Mouse (Mus musculus) hindbrain, embryonic 10.5 days (tissue): ENCODE measurements around the gene Vmn1r67. TPM values are rescaled to one million over a fixed set of nuclear protein-coding genes. Genes with fewer than 3 reads are reported as not detected.

Experiments
- DNase-seq: peaks from one replicate; pipeline ENCODE4 v3.0.0-alpha.2; 2017; ENCODE audit warnings: low spot score
- H3K27ac ChIP-seq: fragments of 300-500 bp; sonication (generic); 2 replicates; pipeline ENCODE4 v1.5.1; 2016; ENCODE audit warnings: mild to moderate bottlenecking, moderate library complexity
- H3K27me3 ChIP-seq: fragments of 300-500 bp; sonication (generic); 2 replicates; pipeline ENCODE4 v1.6.1; 2016; ENCODE audit warnings: mild to moderate bottlenecking; ENCODE audit not compliant: poor library complexity, insufficient read depth, severe bottlenecking
- H3K36me3 ChIP-seq: fragments of 300-500 bp; sonication (generic); 2 replicates; pipeline ENCODE4 v1.6.1; 2016; ENCODE audit warnings: mild to moderate bottlenecking, moderate library complexity
- H3K4me1 ChIP-seq: fragments of 300-500 bp; sonication (generic); replicated peaks from 2 replicates; pipeline ENCODE4 v1.6.1; 2016; ENCODE audit warnings: mild to moderate bottlenecking
- H3K4me3 ChIP-seq: fragments of 300-500 bp; sonication (generic); 2 replicates; pipeline ENCODE4 v1.5.1; 2016; ENCODE audit warnings: mild to moderate bottlenecking, moderate library complexity
- H3K9me3 ChIP-seq: fragments of 300-500 bp; sonication (generic); 2 replicates; pipeline ENCODE4 v1.6.1; 2016; ENCODE audit warnings: mild to moderate bottlenecking, moderate library complexity
- WGBS: fragments of 180-500 bp; shearing (Covaris S2); methylation state at CpG from one replicate; pipeline ENCODE4 v1.1.7; 2016; 5-methylcytosine and 5-hydroxymethylcytosine counted together
- polyA plus RNA-seq: library from polyadenylated mRNA; unstranded; fragments of >200 nt; fragmentation: Nextera tagmentation; extraction: Ambion mirVana; gene quantifications from 2 replicates; pipeline ENCODE4 v1.2.1, GENCODE M21; 2016

Vmn1r67 gene
- polyA plus RNA-seq: not detected in 2 replicates

DNA sequence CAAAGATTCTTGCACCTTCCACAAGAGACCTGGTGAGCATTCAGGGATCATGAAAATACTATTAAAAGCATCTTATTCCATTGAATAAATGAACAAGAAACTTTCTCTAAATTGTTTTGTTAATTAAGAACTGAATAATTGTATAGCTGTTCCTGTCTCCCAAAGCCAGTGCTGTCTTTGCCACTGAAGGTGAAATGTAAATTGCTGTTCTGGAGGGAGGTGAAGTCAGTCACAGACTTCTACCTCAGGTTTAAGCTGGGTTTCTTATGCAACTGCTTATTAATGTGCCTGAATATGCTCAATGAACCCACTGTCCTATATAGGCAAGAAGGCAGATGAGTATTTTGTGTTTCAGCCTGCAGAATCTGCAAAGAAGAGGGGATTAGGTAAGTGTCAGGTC is at the start of gene Vmn1r67:
TSS of gene Vmn1r67 (plus strand) at position 301 of the 400 bp plus-strand sequence.
- Histone ChIP-seq H3K4me3 (no peak within 1 kb of the TSS), H3K36me3 (no peaks in the 10 kb centered on the region), H3K4me1 (no peaks in the 10 kb centered on the region), H3K27me3 (no peaks in the 10 kb centered on the region), H3K27ac (no peak within 1 kb of the TSS), H3K9me3 (peaks cover 46% of the 10 kb centered on the region)
- no peak for DNase-seq

DNA sequence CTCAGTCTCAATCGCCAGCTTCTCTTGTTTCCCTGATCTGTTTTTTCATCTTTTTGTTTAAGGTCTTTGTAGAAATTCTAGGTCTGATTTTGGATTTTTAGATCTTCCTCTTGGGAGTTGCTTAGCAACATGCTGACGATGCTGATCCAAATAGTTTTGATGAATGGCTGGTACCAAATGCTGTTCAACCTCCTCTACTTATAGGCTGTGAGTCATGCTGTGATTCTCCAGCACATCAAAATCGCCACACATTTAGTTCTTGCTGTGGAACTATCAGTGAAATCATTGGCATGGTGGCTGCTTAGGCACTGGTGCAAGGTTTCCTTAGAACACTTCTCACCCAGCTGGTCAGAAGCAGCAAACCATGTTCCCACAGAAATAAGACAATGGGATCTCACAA is 15.0 kb downstream of the Vmn1r67 start:
- no peaks in the 10 kb centered on the region for H3K36me3 ChIP-seq
- H3K27ac ChIP-seq: no peak overlapping the region
- DNase-seq: no peak
- no peaks in the 10 kb centered on the region for H3K4me1 ChIP-seq
- no peaks in the 10 kb centered on the region for H3K27me3 ChIP-seq
- H3K9me3 ChIP-seq: peaks cover 32% of the 10 kb centered on the region
- no peak overlapping the region for H3K4me3 ChIP-seq
- WGBS: 74% methylated on average over 3 of the region's 3 CpGs

DNA sequence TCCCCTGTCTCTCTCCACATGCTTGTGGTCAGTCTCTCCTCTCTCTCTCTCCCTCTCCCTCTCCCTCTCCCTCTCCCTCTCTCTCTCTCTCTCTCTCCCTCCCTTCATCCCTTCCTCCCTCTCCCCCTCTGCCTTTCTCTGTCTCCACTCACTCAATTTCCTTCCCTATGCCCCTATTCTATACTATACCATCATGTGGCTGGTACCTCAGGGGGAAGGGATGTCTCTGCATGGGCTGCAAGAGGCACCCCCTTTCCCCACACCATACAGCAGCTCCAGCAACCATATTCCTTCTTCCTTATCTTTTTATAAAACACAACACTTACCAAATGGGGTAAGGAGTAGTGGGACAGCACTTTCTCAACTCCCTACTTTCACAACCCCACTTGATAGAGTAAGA is 36.7 kb downstream of the Vmn1r67 start:
- H3K27me3 ChIP-seq: no peaks in the 10 kb centered on the region
- H3K4me3 ChIP-seq: no peak overlapping the region
- no peak overlapping the region for H3K27ac ChIP-seq
- DNase-seq: no peak
- no peaks in the 10 kb centered on the region for H3K36me3 ChIP-seq
- no peaks in the 10 kb centered on the region for H3K4me1 ChIP-seq
- H3K9me3 ChIP-seq: peaks cover 16% of the 10 kb centered on the region; the same call in 1 of the 2 replicates

DNA sequence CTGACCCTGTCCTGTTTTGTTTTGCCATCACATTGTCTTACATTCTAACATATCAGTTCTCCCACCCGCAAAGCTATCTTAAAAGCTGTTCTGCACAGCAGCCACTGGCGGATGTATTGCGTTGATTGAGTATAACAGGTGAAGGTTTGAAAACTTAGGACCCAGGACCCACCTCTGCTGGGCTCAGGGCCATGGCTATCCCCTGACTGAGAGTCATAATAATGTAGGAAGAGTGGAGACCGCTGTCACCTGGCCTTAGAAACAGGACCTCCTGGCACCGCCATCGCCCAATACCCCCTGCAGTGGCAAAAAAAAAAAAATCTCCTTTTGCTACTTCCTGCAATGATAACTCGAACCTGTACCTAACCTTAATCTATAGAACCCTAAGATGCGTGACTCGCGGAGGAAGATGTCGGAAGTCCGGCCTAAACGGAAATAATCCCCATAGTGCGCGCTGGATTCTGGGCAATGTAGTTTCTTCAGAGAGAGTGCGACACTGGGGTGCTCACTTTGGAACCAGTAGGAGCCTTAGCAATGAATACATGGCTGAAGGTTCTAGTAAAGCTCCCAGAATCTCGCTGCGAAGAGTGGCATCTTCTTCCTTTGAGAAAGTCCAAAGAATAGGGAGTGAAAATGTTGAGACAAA is 37.6 kb downstream of the Vmn1r67 start:
- Histone ChIP-seq H3K4me1 (no peaks in the 10 kb centered on the region), H3K36me3 (no peaks in the 10 kb centered on the region), H3K4me3 (peak overlapping the region; percentile 32), H3K27ac (no peak overlapping the region), H3K9me3 (peaks cover 16% of the 10 kb centered on the region; the same call in 1 of the 2 replicates), H3K27me3 (no peaks in the 10 kb centered on the region)
- DNase-seq: peak; percentile 2
- WGBS: 65% methylated on average over 18 of the region's 18 CpGs

DNA sequence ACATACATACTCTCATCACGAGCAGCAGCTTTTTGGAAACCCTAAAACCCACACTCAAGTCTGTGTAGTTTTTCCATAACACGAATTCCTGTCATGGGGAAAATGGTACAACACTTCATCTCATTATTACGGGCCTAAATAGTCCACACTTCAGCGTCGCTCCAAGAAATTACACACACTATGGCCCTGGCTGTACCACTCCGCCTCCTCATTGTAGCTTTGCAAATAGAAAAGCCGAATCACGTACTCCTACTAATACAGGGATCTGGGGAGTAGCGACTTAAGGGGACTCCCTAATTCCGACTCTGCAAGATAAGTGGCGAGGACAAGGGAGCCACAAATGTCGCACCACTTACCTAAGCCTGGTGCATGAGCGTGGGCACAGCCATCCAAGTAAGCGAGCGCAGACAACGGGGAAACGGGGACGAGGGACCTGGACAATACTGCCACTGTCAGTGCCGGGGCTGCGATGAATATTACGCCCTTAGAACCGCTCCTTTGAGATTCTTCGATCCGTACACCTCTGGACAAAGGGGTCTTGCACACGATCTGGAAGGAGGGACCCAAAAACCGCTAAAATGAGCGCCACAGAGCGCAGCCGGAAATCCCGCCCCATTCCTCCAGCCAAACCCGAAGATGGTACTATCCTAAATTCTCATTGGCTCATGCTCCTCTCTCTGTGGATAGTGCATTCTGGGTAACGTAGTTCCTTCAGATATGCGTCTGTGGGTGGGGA is 51.8 kb downstream of the Vmn1r67 start, which contains the start of gene Zik1:
TSS of gene Zik1 (minus strand) at position 609 of the 736 bp plus-strand sequence.
- Histone ChIP-seq H3K4me3 (peak within 1 kb of the TSS; percentile 74), H3K4me1 (peaks cover 12% of the 10 kb centered on the region), H3K27ac (peak within 1 kb of the TSS; percentile 91), H3K27me3 (no peaks in the 10 kb centered on the region), H3K9me3 (no peaks in the 10 kb centered on the region), H3K36me3 (peaks cover 41% of the 10 kb centered on the region)
- DNase-seq: peak; percentile 84
- 3% methylated on average over 33 of the region's 33 CpGs for WGBS

DNA sequence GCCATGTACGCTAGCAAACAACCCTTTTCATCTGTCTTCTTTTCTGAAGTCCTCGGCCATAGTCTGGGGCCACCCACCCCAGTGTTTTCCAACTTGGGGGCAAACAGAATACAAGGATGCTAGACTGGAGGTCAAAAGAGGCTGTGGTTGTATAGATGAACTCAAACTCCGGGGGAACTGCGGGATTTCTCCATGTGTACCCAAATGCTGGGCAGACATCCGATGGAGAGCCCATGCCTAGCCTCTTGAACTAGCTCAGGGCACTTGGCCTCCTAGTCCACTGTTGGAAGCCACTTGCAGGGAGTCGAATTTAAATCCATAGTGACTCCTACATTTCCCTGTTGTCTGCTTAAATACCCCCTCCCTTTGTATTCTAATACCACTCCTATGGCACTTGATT is 52.4 kb downstream of the Vmn1r67 start:
- H3K27me3 ChIP-seq: no peaks in the 10 kb centered on the region
- peak overlapping the region; percentile 74 for H3K27ac ChIP-seq
- H3K4me3 ChIP-seq: peak overlapping the region; percentile 74
- no peak for DNase-seq
- peaks cover 12% of the 10 kb centered on the region for H3K4me1 ChIP-seq
- 35% methylated on average over 6 of the region's 6 CpGs for WGBS
- H3K9me3 ChIP-seq: no peaks in the 10 kb centered on the region
- peaks cover 35% of the 10 kb centered on the region for H3K36me3 ChIP-seq

Other genes with a start within 250 kb of the Vmn1r67 start
- not detected in 2 replicates for gene Vmn1r66, start 165.3 kb upstream of the Vmn1r67 start, polyA plus RNA-seq
- gene Zik1, start 52.1 kb downstream of the Vmn1r67 start, polyA plus RNA-seq: 30.5 and 31.2 TPM in 2 replicates
- gene Vmn1r68, start 115.2 kb downstream of the Vmn1r67 start, polyA plus RNA-seq: not detected in 2 replicates
- not detected in 2 replicates for gene Vmn1r69, start 170.3 kb downstream of the Vmn1r67 start, polyA plus RNA-seq
- not detected in 2 replicates for gene Vmn1r70, start 188.2 kb downstream of the Vmn1r67 start, polyA plus RNA-seq
- gene Nlrp4b, start 244.5 kb downstream of the Vmn1r67 start, polyA plus RNA-seq: not detected in 2 replicates